Mouse (Mus musculus) G1E-ER4 (cell line): ENCODE data around the gene Aplf. TPM values are rescaled to one million over a fixed set of nuclear protein-coding genes. Genes with fewer than 3 reads are reported as not detected.

Experiments used
- GATA1 ChIP-seq: IDR thresholded peaks from one replicate; pipeline ENCODE4 v1.8.0; 2012; ENCODE audit warnings: low read length, inconsistent platforms
- polyA plus RNA-seq: library from polyadenylated mRNA; stranded (reverse); fragments of >175 nt; gene quantifications from 2 replicates; pipeline ENCODE4 v1.2.3, GENCODE M21; 2012

The Aplf gene
- polyA plus RNA-seq, 1 experiment: 15.1 TPM

DNA sequence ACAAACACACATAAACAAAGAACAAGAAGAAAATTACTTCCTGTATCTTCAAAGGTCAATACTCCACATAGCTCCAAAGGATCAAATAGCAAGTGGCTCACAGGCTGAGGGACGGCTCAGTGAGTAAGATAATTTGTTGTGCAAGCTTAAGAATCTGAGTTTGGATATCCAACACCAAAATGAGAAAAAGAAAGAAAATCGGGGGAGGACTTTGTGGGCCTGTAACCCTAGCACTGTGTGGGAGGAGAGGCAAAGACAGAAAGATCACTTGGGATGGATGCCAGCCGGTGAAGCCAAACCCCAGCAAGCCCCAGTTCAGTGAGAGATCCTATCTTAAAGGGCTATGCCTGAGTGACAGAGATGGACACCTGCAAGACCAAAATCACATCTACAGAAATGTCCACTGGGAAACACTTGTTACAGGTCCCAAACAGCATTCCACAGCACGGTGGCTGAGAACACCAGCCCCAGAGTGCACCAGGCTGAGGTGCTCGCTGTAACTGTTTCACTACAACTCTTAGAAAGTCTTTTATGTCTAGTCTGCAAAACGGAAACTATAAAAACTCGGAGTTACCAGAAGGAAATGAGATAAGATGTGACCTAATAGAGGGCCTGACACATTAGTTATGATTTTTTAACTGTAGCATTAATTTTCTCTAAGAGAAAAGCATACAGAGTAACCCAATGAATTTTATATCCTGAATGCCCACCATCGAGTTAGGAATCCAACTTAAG lies 17.9 kb downstream of the Aplf start:
- no peak for TF ChIP-seq GATA1

DNA sequence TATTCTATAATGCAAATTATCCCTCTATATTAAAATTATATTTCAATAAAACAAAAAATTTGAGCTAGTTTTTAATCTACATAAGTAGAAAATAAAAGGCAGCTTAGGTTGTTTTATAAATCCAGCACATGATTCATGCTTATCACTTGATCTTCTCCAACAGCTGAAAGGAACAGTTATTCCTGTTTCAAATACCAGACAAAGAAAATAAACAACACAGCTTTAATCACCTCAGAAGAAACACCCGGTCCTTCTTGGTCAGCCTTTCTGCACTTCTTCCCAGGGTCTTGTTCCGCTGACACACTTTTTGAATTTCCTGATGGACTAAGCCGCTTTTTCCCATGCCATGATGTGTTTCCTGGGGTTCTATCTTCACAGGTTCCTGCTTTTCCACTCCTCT lies 18.5 kb downstream of the Aplf start:
- no peak for TF ChIP-seq GATA1

DNA sequence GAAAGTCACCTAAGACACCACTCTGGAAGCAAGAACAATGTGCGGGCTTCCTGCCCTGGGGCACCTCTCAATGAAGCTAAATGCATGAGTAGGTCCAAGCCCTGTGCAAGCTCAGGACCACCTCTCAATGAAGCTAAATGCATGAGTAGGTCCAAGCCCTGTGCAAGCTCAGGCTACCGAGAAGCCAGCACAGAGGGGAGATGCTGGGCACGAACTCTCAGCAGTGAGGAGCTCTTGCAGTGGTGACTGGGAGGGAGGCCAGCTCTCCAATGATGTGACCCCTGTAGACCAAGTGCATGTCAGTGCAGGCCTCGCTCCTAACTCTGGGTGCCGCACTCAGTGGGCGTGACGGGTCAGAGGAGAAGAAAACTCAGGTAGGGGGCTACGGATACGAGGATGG lies 19.3 kb downstream of the Aplf start:
- no peak for TF ChIP-seq GATA1

DNA sequence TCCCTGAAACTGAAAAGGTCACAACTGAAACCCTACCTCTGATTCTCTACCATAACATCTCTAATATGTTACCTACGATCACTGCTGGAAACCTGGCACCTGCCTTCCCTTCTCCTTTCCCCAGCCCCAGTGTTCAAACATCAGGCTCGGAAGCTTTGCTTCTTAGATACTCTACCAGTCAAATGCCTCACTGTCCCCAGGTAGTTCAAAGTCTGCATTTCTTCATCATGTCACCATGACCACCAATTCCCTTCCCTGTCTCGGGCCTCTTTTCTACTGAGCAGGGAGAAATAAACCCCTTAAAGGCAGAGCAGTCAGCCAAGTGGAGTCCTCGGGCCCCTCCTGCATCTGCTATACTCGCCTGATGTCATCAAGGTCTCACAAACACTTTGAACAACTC lies 20.2 kb downstream of the Aplf start:
- no peak for TF ChIP-seq GATA1

DNA sequence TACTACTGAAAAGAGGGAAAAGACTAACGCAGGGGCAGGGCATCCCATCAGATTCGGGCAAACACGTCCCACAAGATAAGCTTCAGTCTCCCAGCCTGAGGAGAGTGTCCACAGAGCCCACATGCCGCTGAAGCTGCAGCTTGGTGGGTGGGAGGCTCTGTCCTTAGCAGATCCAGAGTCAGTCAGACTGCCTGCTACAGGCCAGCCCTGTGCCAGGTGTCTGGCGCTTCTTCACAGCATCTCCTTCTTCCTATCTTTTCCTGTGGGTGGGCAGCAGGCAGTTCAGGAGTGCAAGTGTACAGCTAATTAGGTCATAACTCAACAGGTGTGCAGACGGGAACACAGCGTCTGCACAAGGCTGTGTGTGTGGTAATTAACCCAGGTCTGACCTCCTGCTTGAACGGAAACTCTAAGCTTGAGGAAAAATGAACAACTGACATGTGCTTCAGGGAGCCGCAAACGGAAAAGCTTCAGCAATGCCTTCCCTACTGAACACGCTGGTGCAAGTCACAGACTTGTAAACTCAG lies 33.8 kb downstream of the Aplf start:
- no peak for TF ChIP-seq GATA1

DNA sequence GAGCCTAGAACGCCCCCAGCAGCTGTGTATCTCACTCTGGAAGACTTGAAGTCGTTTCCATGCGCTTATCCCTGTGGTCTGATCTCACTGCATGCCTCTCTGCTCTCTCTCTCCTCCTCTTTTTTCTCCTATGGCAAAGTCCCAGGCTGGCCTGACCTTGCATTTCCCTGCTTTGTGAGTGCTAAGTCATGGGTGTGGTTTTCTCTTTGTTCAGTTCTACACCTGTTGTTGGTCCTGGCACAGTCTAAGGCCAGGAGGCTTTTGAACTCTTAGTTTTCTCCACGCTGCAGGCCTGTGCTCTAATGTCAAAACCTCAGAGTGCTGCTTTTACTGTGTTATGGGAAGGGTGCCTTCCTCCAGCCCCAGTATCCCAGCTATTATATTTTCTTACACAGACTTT lies 39.8 kb downstream of the Aplf start:
- TF ChIP-seq GATA1: no peak

DNA sequence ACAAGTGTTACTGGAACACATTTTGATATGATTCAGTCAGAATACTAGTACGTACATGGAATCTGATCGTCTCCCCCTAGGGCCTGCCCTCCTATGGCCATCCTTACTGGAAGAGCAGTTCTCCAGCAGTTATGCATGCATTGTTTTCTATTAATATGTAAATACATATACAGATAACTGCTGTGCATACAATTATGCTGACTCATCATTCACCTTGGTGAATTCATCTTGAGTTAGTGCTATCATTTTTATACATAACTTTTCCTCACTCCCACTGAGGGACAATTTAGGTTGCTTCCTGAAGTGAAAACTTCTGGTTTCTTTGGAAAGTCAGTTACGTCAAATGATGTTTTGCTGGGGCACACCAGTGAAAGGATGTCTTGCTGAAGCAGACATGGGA lies 48.8 kb downstream of the Aplf start:
- TF ChIP-seq GATA1: no peak

DNA sequence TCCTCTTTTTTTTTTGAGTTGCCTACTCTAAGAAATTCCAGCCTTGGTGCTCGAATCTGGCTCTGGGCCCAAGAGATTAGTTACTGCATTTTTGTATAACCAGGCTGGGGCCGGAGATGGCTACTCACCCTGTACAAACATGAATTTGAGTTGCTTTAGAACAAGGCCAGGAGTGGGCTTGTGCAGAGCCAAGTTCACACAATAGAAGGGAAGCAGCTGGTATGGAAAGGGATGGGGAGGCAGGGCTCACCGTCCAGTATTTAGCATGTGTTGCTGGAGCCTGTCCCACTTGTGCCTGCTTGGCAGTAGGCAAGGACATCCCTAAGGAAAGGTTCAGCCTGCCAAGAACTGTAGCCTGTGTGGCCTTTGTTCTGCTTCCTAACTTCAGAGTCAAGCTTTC lies 50.7 kb downstream of the Aplf start:
- TF ChIP-seq GATA1: no peak

DNA sequence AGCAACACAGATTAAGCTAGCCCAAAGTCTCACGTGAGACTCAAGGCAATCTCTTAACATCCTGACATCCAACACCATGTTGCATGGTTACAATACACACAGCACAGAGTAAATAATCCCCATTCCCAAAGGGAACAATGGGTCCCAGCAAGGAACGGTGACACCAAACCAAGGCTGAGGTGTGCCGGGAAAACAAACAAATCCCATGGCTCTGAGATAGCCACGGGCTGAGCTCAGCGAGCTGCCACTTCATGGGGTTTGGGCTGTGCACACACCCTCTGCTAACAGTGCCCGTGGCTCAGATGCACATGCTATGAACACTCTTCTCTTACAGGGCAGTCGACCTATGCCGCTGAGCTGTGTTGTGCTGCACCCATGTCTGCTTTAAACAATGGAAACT lies 54.0 kb downstream of the Aplf start:
- TF ChIP-seq GATA1: no peak

DNA sequence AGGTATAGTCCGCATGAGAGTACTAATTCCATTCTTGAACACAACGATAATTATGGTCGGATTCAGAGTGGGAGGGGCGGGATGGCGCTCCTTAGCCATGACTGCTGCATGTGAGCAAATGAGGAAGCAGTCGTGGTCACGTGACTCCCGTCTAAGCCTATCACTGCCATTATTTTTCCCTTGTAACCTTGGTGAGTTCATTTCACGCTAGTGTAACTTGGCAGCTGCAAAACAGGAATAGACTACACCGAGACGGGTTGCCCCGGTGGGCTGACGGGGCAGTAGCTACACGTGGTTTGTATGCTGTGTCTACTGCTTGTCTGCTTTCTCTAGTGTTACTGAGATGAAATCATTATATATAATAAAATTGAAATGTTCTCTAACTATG lies 56.3 kb downstream of the Aplf start:
- no peak for TF ChIP-seq GATA1

DNA sequence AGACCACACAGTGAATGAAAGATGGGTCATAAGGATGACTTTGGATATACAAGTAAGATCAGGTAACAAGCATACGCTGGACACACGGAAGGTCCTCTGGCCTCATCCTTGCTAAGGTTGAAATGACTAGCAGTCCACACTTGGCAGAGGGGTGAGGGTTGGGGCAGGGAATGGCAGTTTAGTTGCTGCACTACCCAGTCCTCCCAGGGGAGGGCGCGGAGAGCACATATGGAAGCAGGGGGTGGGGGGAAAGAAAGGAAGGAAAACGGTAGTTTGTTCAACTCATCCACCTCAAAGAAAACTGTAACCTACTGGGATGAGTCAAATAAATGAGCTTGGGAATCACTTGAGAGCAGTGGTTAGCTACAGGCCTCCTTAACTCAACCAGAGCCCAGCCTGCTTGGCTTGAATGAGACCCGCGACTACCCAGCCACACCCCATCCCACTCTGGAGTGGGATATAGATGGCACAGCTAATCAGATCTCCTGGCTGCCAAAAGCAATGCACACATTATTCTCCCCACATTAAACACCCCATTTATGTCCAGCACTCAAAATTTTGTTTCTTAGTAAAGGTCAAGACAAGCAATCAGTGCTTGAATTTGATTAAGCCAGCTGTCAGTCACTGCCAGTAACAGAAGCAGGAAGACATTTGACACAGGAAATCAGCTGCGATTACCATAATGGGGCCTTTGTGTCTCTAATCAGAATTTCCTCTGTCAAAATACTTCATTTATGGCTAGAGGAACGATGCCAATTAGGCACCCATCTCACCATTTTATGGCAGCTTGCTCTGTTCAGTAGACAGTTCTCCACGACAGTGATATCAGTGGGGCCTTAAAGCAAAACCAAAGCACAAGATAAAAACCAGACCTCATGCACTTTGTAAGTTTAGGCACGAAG lies 56.9 kb downstream of the Aplf start:
- no peak for TF ChIP-seq GATA1

DNA sequence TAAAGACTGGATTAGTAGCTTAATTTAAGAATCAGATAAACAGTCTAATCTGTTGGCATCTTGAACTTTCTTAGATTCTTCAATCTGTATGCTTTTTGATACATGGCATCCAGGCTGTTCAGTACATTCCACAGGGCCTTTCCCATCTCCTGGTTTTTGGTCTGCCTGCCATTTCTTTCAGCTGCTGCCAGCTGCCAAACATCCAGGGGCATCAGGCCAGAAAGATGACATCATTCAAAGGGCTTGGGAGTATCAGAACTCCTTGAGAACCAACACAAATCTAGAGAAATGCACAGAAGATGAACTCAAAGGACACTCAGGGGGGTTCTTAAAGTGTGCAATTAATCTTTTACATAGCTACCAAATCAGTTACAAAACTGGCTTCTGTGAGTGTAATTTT lies 72.2 kb downstream of the Aplf start:
- no peak for TF ChIP-seq GATA1

DNA sequence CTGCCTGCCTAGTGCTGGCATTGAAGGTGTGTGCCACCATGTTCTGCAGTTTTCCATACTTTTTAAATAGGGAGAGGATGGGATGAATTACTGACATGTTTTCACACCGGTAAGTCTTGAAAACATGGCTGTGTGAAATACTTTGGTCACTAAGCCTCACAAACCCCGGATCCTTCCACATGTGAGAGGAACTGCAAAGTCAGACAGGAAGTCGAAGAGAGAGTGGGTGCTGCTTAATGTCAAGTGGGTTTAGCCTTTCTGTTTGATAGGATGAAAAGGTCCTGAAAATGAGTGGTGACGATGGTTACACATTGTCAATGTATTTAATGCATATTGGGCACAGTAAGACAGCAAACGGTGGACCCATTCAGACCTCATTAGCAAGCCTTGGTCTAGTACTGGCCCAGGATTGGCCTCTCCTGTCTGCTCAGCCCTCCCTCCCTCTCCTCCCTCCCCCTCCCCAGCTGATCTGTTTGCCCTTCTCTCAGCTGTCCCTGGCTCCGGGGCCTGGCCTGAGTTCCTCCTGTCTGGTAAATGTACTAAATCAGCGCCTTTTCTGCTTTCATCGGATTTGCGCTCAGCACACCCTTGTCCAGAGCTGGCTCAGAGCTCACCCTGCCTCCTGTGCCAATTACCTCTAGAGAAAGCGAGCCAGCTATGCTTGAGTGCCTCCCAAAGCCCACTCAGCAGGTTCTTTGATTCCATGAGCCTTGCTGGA lies 74.7 kb downstream of the Aplf start:
- TF ChIP-seq GATA1: no peak

DNA sequence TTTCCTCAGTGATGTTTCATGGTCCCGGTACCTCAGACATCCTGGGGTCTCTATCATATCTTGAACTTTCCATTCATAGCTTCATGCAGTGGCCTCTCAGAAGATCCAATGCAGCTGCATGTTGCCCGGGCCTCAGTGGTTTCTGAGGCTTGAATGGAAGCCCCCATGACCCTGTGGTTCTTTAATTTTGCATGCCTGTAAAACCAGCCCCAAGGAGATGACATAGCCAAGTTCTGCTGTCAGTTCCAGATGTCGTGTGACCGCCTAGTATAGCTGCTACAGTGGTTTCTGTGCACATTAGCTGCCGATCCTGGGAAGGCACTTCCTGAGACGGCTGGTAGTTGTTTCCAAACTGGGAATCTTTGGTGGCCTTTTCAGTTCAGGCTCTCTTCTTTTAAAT lies 77.8 kb downstream of the Aplf start:
- TF ChIP-seq GATA1: no peak

DNA sequence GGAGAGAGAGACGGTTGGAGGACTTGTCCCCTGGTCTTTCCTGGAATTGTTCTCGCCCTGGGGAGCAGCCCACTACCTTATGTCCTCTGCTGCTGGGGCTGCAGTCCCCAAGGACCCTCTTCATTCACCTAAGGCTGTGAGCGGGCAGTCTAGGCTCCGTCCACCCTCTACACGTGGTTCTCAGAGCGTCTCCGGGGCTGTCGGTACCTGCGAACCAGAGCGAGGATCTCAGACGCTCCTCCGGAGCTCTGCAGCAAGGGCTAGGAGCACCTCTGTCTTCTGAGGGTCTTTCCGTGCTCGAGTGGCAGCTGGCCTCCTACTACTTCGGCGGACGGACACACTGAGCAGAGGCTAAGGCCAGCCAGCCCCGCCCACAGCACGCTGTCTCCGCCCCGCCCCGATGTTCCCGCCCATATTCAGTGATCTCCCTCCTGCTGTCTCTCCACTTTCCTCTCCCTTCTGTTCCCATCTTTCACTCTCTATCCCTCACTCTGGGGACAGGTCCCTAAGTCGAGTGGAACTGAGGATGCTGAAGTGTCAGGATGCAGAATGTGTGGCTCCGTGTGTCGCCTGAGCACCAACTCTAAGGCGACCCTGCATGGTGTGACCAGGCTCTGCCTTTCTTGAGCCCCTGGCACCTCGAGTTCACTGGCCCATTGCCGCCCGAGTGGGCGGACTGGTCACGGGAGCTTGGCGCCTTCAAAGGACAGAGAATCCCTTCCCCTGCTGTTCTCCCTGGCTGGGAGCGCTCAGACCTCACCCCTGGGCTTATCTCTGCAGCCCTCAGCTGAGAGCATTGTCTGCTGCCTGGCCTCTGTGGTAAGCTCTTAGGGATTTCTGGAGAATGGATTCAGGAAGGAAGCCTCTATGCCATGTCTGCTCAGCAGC lies 81.4 kb downstream of the Aplf start, which contains the start of gene Prokr1:
Prokr1 (minus strand) TSS at position 350 of the 888 bp plus-strand sequence.
- TF ChIP-seq GATA1: no peak
